Mouse (Mus musculus) lung, adult 10 weeks (tissue): Measurements from ENCODE around the gene Atp23. TPM values are rescaled to one million over a fixed set of nuclear protein-coding genes. Genes with fewer than 3 reads are reported as not detected.

Experiments
- polyA plus RNA-seq: library from polyadenylated mRNA; stranded (reverse); fragments of 350-450 nt; fragmentation: Illumina TruSeq; extraction: RNeasy Lipid Tissue Mini Kit (QIAGEN cat#74804); gene quantifications from one replicate; pipeline ENCODE4 v1.2.3, GENCODE M21; 2014; ENCODE audit warnings: low read depth, low replicate concordance; ENCODE audit not compliant: insufficient read depth

Gene Atp23
- 4.4 TPM for polyA plus RNA-seq

GRCm38 (mm10) chr10:126900821-126901487 lies at the start of gene Atp23:
Gene Atp23 (minus strand): TSS chr10:126901355.

Other genes with a start within 250 kb of the Atp23 start
- 93.4 TPM for gene Ctdsp2, start 77.4 kb upstream of the Atp23 start, polyA plus RNA-seq
- gene Avil, start 99.4 kb upstream of the Atp23 start, polyA plus RNA-seq: 0.45 TPM
- gene Tsfm, start 129.5 kb upstream of the Atp23 start, polyA plus RNA-seq: 19.3 TPM
- 12.1 TPM for gene Mettl1, start 140.1 kb upstream of the Atp23 start, polyA plus RNA-seq
- gene Eef1akmt3, start 140.2 kb upstream of the Atp23 start, polyA plus RNA-seq: not detected
- gene Cyp27b1, start 146.9 kb upstream of the Atp23 start, polyA plus RNA-seq: not detected
- gene March9, start 158.8 kb upstream of the Atp23 start, polyA plus RNA-seq: 2.7 TPM
- gene Cdk4, start 162.2 kb upstream of the Atp23 start, polyA plus RNA-seq: 183 TPM
- gene Tspan31, start 168.9 kb upstream of the Atp23 start, polyA plus RNA-seq: 71.3 TPM
- gene Agap2, start 173.9 kb upstream of the Atp23 start, polyA plus RNA-seq: 2.7 TPM
- 76.6 TPM for gene Os9, start 219.8 kb upstream of the Atp23 start, polyA plus RNA-seq